Mouse (Mus musculus) hindbrain, postnatal 0 days (tissue): ENCODE data around the gene Stard13. TPM values are rescaled to one million over a fixed set of nuclear protein-coding genes. Genes with fewer than 3 reads are reported as not detected.

ENCODE experiments used
- ATAC-seq: fragments of 200-750 bp; cut with Nextera tagmentation; 2 replicates; pipeline ENCODE4 v1.8.0; 2017; ENCODE audit warnings: mild to moderate bottlenecking, moderate TSS enrichment, moderate library complexity
- DNase-seq: peaks from one replicate; pipeline ENCODE4 v3.0.0-alpha.2; 2015; ENCODE audit warnings: low spot score
- H3K27ac ChIP-seq: fragments of 300-500 bp; sonication (generic); 2 replicates; pipeline ENCODE4 v1.5.1; 2014; ENCODE audit warnings: mild to moderate bottlenecking
- H3K27me3 ChIP-seq: fragments of 300-500 bp; sonication (generic); 2 replicates; pipeline ENCODE4 v1.6.1; 2014; ENCODE audit warnings: low read length, mixed read lengths; ENCODE audit not compliant: insufficient read depth
- H3K36me3 ChIP-seq: fragments of 300-500 bp; sonication (generic); 2 replicates; pipeline ENCODE4 v1.6.1; 2014; ENCODE audit warnings: low read length, mixed read lengths; ENCODE audit not compliant: insufficient read depth
- H3K4me1 ChIP-seq: fragments of 300-500 bp; sonication (generic); 2 replicates; pipeline ENCODE4 v1.6.1; 2014; ENCODE audit warnings: antibody characterized with exemption, low read length, mixed read lengths; ENCODE audit not compliant: insufficient read depth
- H3K4me2 ChIP-seq: fragments of 300-500 bp; sonication (generic); 2 replicates; pipeline ENCODE4 v1.6.1; 2014; ENCODE audit warnings: low read depth, mild to moderate bottlenecking, low read length, moderate library complexity, mixed read lengths
- H3K4me3 ChIP-seq: fragments of 300-500 bp; sonication (generic); 2 replicates; pipeline ENCODE4 v1.5.1; 2014; ENCODE audit warnings: low read length
- H3K9ac ChIP-seq: fragments of 300-500 bp; sonication (generic); replicated peaks from 2 replicates; pipeline ENCODE4 v1.6.1; 2014; ENCODE audit warnings: mild to moderate bottlenecking, low read length, moderate library complexity, mixed read lengths
- H3K9me3 ChIP-seq: fragments of 300-500 bp; sonication (generic); 2 replicates; pipeline ENCODE4 v1.6.1; 2016; ENCODE audit warnings: low read length, mixed read lengths
- CTCF ChIP-seq: IDR thresholded peaks from 2 replicates; pipeline ENCODE4 v1.5.1; 2016; ENCODE audit warnings: antibody characterized with exemption, control low read depth, low read depth
- WGBS: fragments of 180-500 bp; shearing (Covaris S2); extraction: QIAGEN DNeasy Blood & Tissue Kit; methylation state at CpG from one replicate; pipeline ENCODE4 v1.1.7; 2014; 5-methylcytosine and 5-hydroxymethylcytosine counted together
- polyA plus RNA-seq: library from polyadenylated mRNA; unstranded; fragments of >200 nt; fragmentation: Nextera tagmentation; extraction: Ambion mirVana; gene quantifications from 2 replicates; pipeline ENCODE4 v1.2.1, GENCODE M21; 2015
- total RNA-seq: library from RNA; depleted of rRNA; stranded (reverse); fragments of >200 nt; gene quantifications from 2 replicates; pipeline ENCODE4 v1.2.3, GENCODE M21; 2014

Stard13 gene
- total and polyA plus RNA-seq, 2 experiments from 2014 or later, result 2.8 to 14.7 TPM

- no peaks in the 10 kb centered on the region for H3K36me3 ChIP-seq
- ATAC-seq, result no peak
- no peak for DNase-seq
- H3K27me3 ChIP-seq, result no peaks in the 10 kb centered on the region
- H3K4me2 ChIP-seq, result no peak overlapping the region
- H3K9ac ChIP-seq, result no peak overlapping the region
- no peaks in the 10 kb centered on the region for H3K9me3 ChIP-seq
- no peak for TF ChIP-seq CTCF
- H3K4me3 ChIP-seq, result no peak overlapping the region
- H3K4me1 ChIP-seq, result no peaks in the 10 kb centered on the region
- H3K27ac ChIP-seq, result no peak overlapping the region
- WGBS, result 85% methylated on average over 2 of the region's 2 CpGs
Measured at GRCm38 (mm10) chr5:151069569-151069968, 164.1 kb downstream of the Stard13 start.

GRCm38 (mm10) chr5:151066016-151066415 lies 167.6 kb downstream of the Stard13 start:
- Histone ChIP-seq H3K9ac (no peak overlapping the region), H3K27me3 (no peaks in the 10 kb centered on the region), H3K27ac (no peak overlapping the region), H3K9me3 (0 out of 2 replicates have a peak, but pooled peaks cover 2% of the 10 kb centered on the region), H3K4me2 (no peak overlapping the region), H3K4me1 (no peaks in the 10 kb centered on the region), H3K4me3 (no peak overlapping the region), H3K36me3 (0 out of 2 replicates have a peak, but pooled peaks cover 6% of the 10 kb centered on the region)
- TF ChIP-seq CTCF, result no peak
- no peak for ATAC-seq
- DNase-seq, result no peak
- 78% methylated on average over 5 of the region's 5 CpGs for WGBS

- no peak for TF ChIP-seq CTCF
- H3K4me2 ChIP-seq, result no peak overlapping the region
- no peak overlapping the region for H3K27ac ChIP-seq
- H3K27me3 ChIP-seq, result no peaks in the 10 kb centered on the region
- 0 out of 2 replicates have a peak, but pooled peaks cover 2% of the 10 kb centered on the region for H3K9me3 ChIP-seq
- H3K4me1 ChIP-seq, result no peaks in the 10 kb centered on the region
- H3K4me3 ChIP-seq, result no peak overlapping the region
- no peak for DNase-seq
- H3K36me3 ChIP-seq, result 0 out of 2 replicates have a peak, but pooled peaks cover 6% of the 10 kb centered on the region
- 79% methylated on average over 1 of the region's 1 CpGs for WGBS
- ATAC-seq, result no peak
- H3K9ac ChIP-seq, result no peak overlapping the region
Measured at GRCm38 (mm10) chr5:151065228-151065627, 168.4 kb downstream of the Stard13 start.

GRCm38 (mm10) chr5:151061942-151062341 lies 171.7 kb downstream of the Stard13 start:
- 95% methylated on average over 2 of the region's 2 CpGs for WGBS
- ATAC-seq (no peak), DNase-seq (no peak)
- Histone ChIP-seq H3K4me1 (no peaks in the 10 kb centered on the region), H3K36me3 (0 out of 2 replicates have a peak, but pooled peaks cover 6% of the 10 kb centered on the region), H3K9me3 (0 out of 2 replicates have a peak, but pooled peaks cover 2% of the 10 kb centered on the region), H3K27me3 (no peaks in the 10 kb centered on the region), H3K9ac (no peak overlapping the region), H3K4me3 (no peak overlapping the region), H3K4me2 (no peak overlapping the region), H3K27ac (no peak overlapping the region)
- no peak for TF ChIP-seq CTCF

- no peak overlapping the region for H3K4me3 ChIP-seq
- H3K9ac ChIP-seq, result no peak overlapping the region
- H3K27ac ChIP-seq, result no peak overlapping the region
- WGBS, result 66% methylated on average over 12 of the region's 12 CpGs
- DNase-seq (peak; percentile 24), ATAC-seq (0 out of 2 replicates have a peak, but pooled peaks have one; percentile 30)
- H3K36me3 ChIP-seq, result 0 out of 2 replicates have a peak, but pooled peaks cover 6% of the 10 kb centered on the region
- H3K4me2 ChIP-seq, result peak overlapping the region; percentile 29; the same call in 1 of the 2 replicates
- 0 out of 2 replicates have a peak, but pooled peaks cover 2% of the 10 kb centered on the region for H3K9me3 ChIP-seq
- no peak for TF ChIP-seq CTCF
- H3K27me3 ChIP-seq, result no peaks in the 10 kb centered on the region
- no peaks in the 10 kb centered on the region for H3K4me1 ChIP-seq
Measured at GRCm38 (mm10) chr5:151060476-151060875, 173.2 kb downstream of the Stard13 start.

- H3K27ac ChIP-seq, result no peak overlapping the region
- 0 out of 2 replicates have a peak, but pooled peaks cover 2% of the 10 kb centered on the region for H3K9me3 ChIP-seq
- DNase-seq, result no peak
- H3K4me1 ChIP-seq, result no peaks in the 10 kb centered on the region
- 92% methylated on average over 5 of the region's 5 CpGs for WGBS
- ATAC-seq, result no peak
- no peaks in the 10 kb centered on the region for H3K27me3 ChIP-seq
- TF ChIP-seq CTCF, result no peak
- H3K4me3 ChIP-seq, result no peak overlapping the region
- H3K9ac ChIP-seq, result no peak overlapping the region
- H3K4me2 ChIP-seq, result no peak overlapping the region
- H3K36me3 ChIP-seq, result 0 out of 2 replicates have a peak, but pooled peaks cover 6% of the 10 kb centered on the region
Measured at GRCm38 (mm10) chr5:151059772-151060171, 173.9 kb downstream of the Stard13 start.

- Histone ChIP-seq H3K4me3 (no peak overlapping the region), H3K27ac (no peak overlapping the region), H3K4me1 (no peaks in the 10 kb centered on the region), H3K9ac (no peak overlapping the region), H3K36me3 (0 out of 2 replicates have a peak, but pooled peaks cover 6% of the 10 kb centered on the region), H3K9me3 (0 out of 2 replicates have a peak, but pooled peaks cover 2% of the 10 kb centered on the region), H3K27me3 (no peaks in the 10 kb centered on the region), H3K4me2 (no peak overlapping the region)
- 93% methylated on average over 10 of the region's 10 CpGs for WGBS
- ATAC-seq (no peak), DNase-seq (no peak)
- TF ChIP-seq CTCF, result no peak
Measured at GRCm38 (mm10) chr5:151059352-151059751, 174.3 kb downstream of the Stard13 start.
